Mouse (Mus musculus) G1E (cell line): ENCODE results near the gene Scml4.

Experiments
- CTCF ChIP-seq: IDR thresholded peaks from 2 replicates; pipeline ENCODE4 v1.5.1; 2012; ENCODE audit warnings: low read depth, low read length, inconsistent platforms, mixed read lengths
- GATA2 ChIP-seq: IDR thresholded peaks from 2 replicates; pipeline ENCODE4 v1.6.1; 2012; ENCODE audit warnings: low read depth, low read length, inconsistent platforms, borderline replicate concordance
- POLR2AphosphoS5 ChIP-seq: IDR thresholded peaks from 2 replicates; pipeline ENCODE4 v1.6.1; 2012; ENCODE audit warnings: low read depth, low read length, inconsistent platforms; ENCODE audit not compliant: insufficient replicate concordance

GRCm38 (mm10) chr10:42843416-42843815 is 16.8 kb upstream of the Scml4 start:
- TF ChIP-seq CTCF (no peak), POLR2AphosphoS5 (no peak), GATA2 (no peak)
